Mouse (Mus musculus): ENCODE results near the gene Olfr275. TPM values are rescaled to one million over a fixed set of nuclear protein-coding genes. Genes with fewer than 3 reads are reported as not detected.

The Olfr275 gene
- polyA plus RNA-seq, 1 experiment: not detected

DNA sequence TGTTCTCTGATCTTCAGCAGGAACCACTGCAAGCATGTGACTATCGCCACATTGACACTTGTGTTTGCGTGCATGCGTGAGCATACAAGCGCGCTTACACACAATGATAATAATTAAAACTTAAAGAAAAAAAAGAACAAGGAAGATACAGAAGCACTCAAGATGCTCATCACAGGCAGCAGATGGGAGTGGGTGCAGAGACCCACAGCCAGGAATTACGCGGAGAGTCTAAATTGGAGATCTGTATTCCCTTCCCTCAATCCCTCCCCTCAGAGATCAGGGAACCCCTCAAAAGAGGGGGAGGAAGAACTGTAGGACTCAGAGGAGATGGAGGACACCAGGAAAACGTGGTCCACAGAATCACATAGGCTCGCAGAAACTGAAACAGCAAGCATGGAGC, 49.8 kb downstream of the Olfr275 start:
- TF ChIP-seq POLR2A (IDR thresholded peaks at IDR 0.05; ENCODE audit: borderline replicate concordance, extremely low read depth, low read depth, low read length) (no peak), CTCF (IDR thresholded peaks at IDR 0.05; ENCODE audit: insufficient read depth, low read length) (no peak)
- 89% methylated on average over 9 of the region's 9 CpGs for WGBS

More for the DNA sequence above, 49.8 kb downstream of the Olfr275 start:
- Histone ChIP-seq H3K4me1 (ENCODE audit: control insufficient read depth, insufficient read depth, low read length) (no peaks in the 10 kb centered on the region), H3K4me3 (replicated peaks; ENCODE audit: extremely low read depth, low read depth, low read length) (no peak overlapping the region)
- DNase-seq: no peak

Other genes starting within 250 kb of the Olfr275 start
- gene Toporsl, start 218.3 kb upstream of the Olfr275 start, polyA plus RNA-seq (2012; rRNA removed): not detected in 2 replicates
- not detected in 2 replicates for gene Olfr273, start 44.6 kb downstream of the Olfr275 start, polyA plus RNA-seq (2012; rRNA removed)
- gene Olfr272, start 104.6 kb downstream of the Olfr275 start, polyA plus RNA-seq (2012; rRNA removed): not detected in 2 replicates
- not detected in 2 replicates for gene Olfr270, start 149.9 kb downstream of the Olfr275 start, polyA plus RNA-seq (2012; rRNA removed)
- not detected in 2 replicates for gene Nipsnap3a, start 174.7 kb downstream of the Olfr275 start, polyA plus RNA-seq (2012; rRNA removed)
- 14.8 and 20.3 TPM in 2 replicates for gene Nipsnap3b, start 197.3 kb downstream of the Olfr275 start, polyA plus RNA-seq (2012; rRNA removed)